8 mouse cellular contexts compared by ENCODE assay signal in the genomic region with DNA sequence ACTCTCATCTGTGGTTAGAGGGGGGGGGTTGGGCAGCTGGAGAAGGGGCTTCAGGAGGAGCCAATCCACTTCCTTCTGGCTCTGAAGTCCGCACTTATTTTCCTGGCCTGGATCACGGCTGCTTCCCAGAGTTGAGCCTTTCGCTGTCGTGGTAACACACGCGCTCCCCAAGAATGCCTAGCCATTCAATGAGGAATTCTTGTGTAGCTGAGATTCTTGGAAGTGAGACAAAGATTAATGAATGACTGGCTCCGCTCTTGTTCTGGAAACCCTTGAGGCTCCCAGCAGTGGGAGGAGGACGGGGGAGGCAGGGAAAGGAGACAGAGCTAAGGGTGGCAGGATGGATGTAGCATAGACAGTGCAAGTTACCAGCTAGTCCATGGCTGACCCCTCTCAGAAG. TPM values are rescaled to one million over a fixed set of nuclear protein-coding genes. Genes with fewer than 3 reads are reported as not detected.
A peak's percentile ranks its signal among the peaks of the same experiment; 100 is the strongest.
DNase-seq lines count a peak whose midpoint lies in the region; ATAC-seq and TF ChIP-seq lines count a peak whose summit lies in the region.

No protein-coding gene starts in this region.

- no peaks in the 10 kb centered on the region for H3K27me3 ChIP-seq in embryonic facial prominence, embryonic 13.5 days
- no peaks in the 10 kb centered on the region for H3K27me3 ChIP-seq in hindbrain, postnatal 0 days (ENCODE audit: insufficient read depth, low read length)
- H3K27me3 ChIP-seq in midbrain, embryonic 16.5 days (ENCODE audit: control insufficient read depth, insufficient read depth, low read depth, low read length) = no peaks in the 10 kb centered on the region

- H3K4me1 ChIP-seq in embryonic facial prominence, embryonic 13.5 days = peaks cover 72% of the 10 kb centered on the region
- peaks cover 14% of the 10 kb centered on the region; the same call in 1 of the 2 replicates for H3K4me1 ChIP-seq in hindbrain, postnatal 0 days (ENCODE audit: insufficient read depth, low read length)
- H3K4me1 ChIP-seq in midbrain, embryonic 16.5 days (ENCODE audit: control insufficient read depth, insufficient read depth, low read length) = no peaks in the 10 kb centered on the region; the same call in 1 of the 2 replicates

- WGBS in embryonic facial prominence, embryonic 13.5 days = 18% methylated on average over 8 of the region's 8 CpGs
- 17% methylated on average over 8 of the region's 8 CpGs for WGBS in hindbrain, postnatal 0 days
- WGBS in midbrain, embryonic 16.5 days = 5% methylated on average over 8 of the region's 8 CpGs

- H3K27ac ChIP-seq in embryonic facial prominence, embryonic 13.5 days = peak overlapping the region; percentile 91
- H3K27ac ChIP-seq in hindbrain, postnatal 0 days = no peak overlapping the region
- 0 out of 2 replicates have a peak overlapping the region, but pooled peaks have one; percentile 17 for H3K27ac ChIP-seq in midbrain, embryonic 16.5 days (ENCODE audit: low read length)

- H3K9me3 ChIP-seq in embryonic facial prominence, embryonic 13.5 days = no peaks in the 10 kb centered on the region
- no peaks in the 10 kb centered on the region for H3K9me3 ChIP-seq in hindbrain, postnatal 0 days (ENCODE audit: low read length)
- H3K9me3 ChIP-seq in midbrain, embryonic 16.5 days (replicated peaks; ENCODE audit: control insufficient read depth, low read length, poor library complexity, severe bottlenecking) = no peaks in the 10 kb centered on the region

- DNase-seq in cerebellum, adult 9-11 months = peak; percentile 53
- peak; percentile 88 for DNase-seq in hindbrain, postnatal 0 days (ENCODE audit: low spot score)
- DNase-seq in left cerebral cortex, adult 9 months (ENCODE audit: low spot score in 2 of 2) = peak; percentile 54 to 59
- no peak for DNase-seq in thymus, postnatal 0 days (ENCODE audit: low spot score)
- DNase-seq in retina, postnatal 1 day = no peak

- H3K4me3 ChIP-seq in embryonic facial prominence, embryonic 13.5 days = no peak overlapping the region
- no peak overlapping the region for H3K4me3 ChIP-seq in hindbrain, postnatal 0 days (ENCODE audit: low read length)
- H3K4me3 ChIP-seq in midbrain, embryonic 16.5 days (ENCODE audit: low read depth, low read length) = no peak overlapping the region

- 0 out of 2 replicates have a peak overlapping the region, but pooled peaks have one; percentile 2 for H3K4me2 ChIP-seq in embryonic facial prominence, embryonic 13.5 days
- H3K4me2 ChIP-seq in hindbrain, postnatal 0 days (ENCODE audit: low read depth, low read length) = no peak overlapping the region
- H3K4me2 ChIP-seq in midbrain, embryonic 16.5 days (ENCODE audit: low read length) = no peak overlapping the region

- peaks cover 7% of the 10 kb centered on the region; the same call in 1 of the 2 replicates for H3K36me3 ChIP-seq in embryonic facial prominence, embryonic 13.5 days
- H3K36me3 ChIP-seq in hindbrain, postnatal 0 days (ENCODE audit: insufficient read depth, low read length) = no peaks in the 10 kb centered on the region
- H3K36me3 ChIP-seq in midbrain, embryonic 16.5 days (ENCODE audit: control insufficient read depth, insufficient read depth, low read length) = no peaks in the 10 kb centered on the region

- no peak for TF ChIP-seq CTCF in hindbrain, postnatal 0 days (IDR thresholded peaks at IDR 0.05; ENCODE audit: low read depth)

- ATAC-seq in cerebellum, adult (ENCODE audit: insufficient number of reproducible peaks, low FRiP score, low TSS enrichment) = no peak
- peak; percentile 12; the same call in 1 of the 2 replicates for ATAC-seq in embryonic facial prominence, embryonic 13.5 days (ENCODE audit: insufficient number of reproducible peaks, insufficient read depth, low FRiP score, low TSS enrichment, low read depth)
- ATAC-seq in hindbrain, postnatal 0 days = peak; percentile 94
- peak; percentile 86 for ATAC-seq in midbrain, embryonic 16.5 days

- H3K9ac ChIP-seq in embryonic facial prominence, embryonic 13.5 days = no peak overlapping the region
- H3K9ac ChIP-seq in hindbrain, postnatal 0 days (replicated peaks; ENCODE audit: low read length) = no peak overlapping the region
- no peak overlapping the region for H3K9ac ChIP-seq in midbrain, embryonic 16.5 days (ENCODE audit: low read depth, low read length)

RNA-seq across cellular contexts. Expression of a gene that starts 24.9 kb away (rescaled TPM):
- polyA plus RNA-seq in embryonic facial prominence, embryonic 13.5 days (2015; fragmentation: Nextera tagmentation; extraction: Ambion mirVana) = 17.3 and 22.2 TPM in 2 replicates
- 12.9 and 24.5 TPM in 2 replicates for total RNA-seq in hindbrain, postnatal 0 days (2014; rRNA removed)
- polyA plus RNA-seq in hindbrain, postnatal 0 days (2015; fragmentation: Nextera tagmentation; extraction: Ambion mirVana) = 2.2 and 3.2 TPM in 2 replicates
- 1.5 and 1.8 TPM in 2 replicates for polyA plus RNA-seq in midbrain, embryonic 16.5 days (2015; fragmentation: Nextera tagmentation; extraction: Ambion mirVana)
- polyA plus RNA-seq in thymus, postnatal 0 days (2015; fragmentation: Nextera tagmentation; extraction: Ambion mirVana) = 0.18 and 0.30 TPM in 2 replicates

Comparison
In these comparisons a context has a peak if more than half of its experiments do, and no peak if none do; other contexts are left out.
1. DNase-seq: peak in cerebellum, adult 9-11 months (single experiment), hindbrain, postnatal 0 days (single experiment) and left cerebral cortex, adult 9 months (2 of 2); none in thymus, postnatal 0 days (single experiment) and retina, postnatal 1 day (single experiment).